Mouse (Mus musculus) left cerebral cortex, adult 6 months (tissue): ENCODE data around the gene Vwde. TPM values are rescaled to one million over a fixed set of nuclear protein-coding genes. Genes with fewer than 3 reads are reported as not detected.

Experiments
- long read RNA-seq, 2 experiments: library from polyadenylated mRNA; unstranded; transcript quantifications; one replicate each; pipeline ENCODE4 v2.0.0; 2019 to 2020
- polyA plus RNA-seq: library from polyadenylated mRNA; unstranded; fragments of <200 nt; fragmentation: Nextera tagmentation; gene quantifications from 2 replicates; pipeline ENCODE4 v1.2.3, GENCODE M21; 2021

Vwde gene
- not detected in 2 replicates for polyA plus RNA-seq
- long read RNA-seq, experiment 1: 0 reads
- long read RNA-seq, experiment 2: 0 reads

DNA sequence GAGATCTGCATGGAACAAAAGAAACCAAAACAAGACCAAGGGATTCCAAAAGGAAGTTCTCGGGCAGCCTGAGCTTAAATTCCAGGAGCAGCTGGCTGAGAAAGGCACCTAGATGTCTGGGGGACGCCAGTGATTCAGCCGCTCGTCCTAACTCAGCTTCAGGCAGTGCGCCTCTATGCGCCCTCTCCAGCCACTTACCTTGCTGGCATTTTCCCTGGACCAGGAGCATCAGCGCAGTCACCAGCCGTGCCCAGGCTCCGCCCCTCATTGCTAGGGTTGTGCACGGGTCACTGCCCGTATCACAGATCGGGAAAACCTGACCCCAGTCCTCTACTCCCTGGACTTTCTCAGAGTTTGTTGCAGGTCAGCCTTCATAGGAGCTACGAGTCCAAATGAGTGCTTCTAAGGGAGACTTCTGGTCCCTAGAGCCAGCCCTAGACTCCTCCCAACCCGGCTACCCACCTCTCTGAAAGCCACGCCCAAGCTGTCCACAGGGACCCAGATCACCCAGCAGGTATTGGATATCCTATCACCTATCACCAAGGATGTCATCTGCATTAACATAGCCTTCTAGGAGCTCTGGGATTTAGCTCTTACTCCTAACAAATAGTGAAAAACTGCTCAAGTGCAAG lies at the start of gene Vwde:
TSS of gene Vwde (minus strand) at position 370 of the 632 bp plus-strand sequence.

Other genes starting within 250 kb of the Vwde start
- 45.7 and 62.4 TPM in 2 replicates for gene Tmem106b, start 155.2 kb downstream of the Vwde start, polyA plus RNA-seq